Mouse (Mus musculus) CD4-positive naive resting alpha-beta T cell, adult 76 days (primary cell): ENCODE measurements around the gene Baiap3. TPM values are rescaled to one million over a fixed set of nuclear protein-coding genes. Genes with fewer than 3 reads are reported as not detected.

Source experiments
- total RNA-seq: library from RNA; stranded (reverse); gene quantifications from one replicate; pipeline ENCODE4 v1.2.4, GENCODE M21; 2023

Baiap3 gene
- 5.7 TPM for total RNA-seq

GRCm38 (mm10) chr17:25256140-25256754 is at the start of gene Baiap3:
TSS of gene Baiap3 (minus strand) at chr17:25256364.

GRCm38 (mm10) chr17:25298094-25298493 is 41.9 kb upstream of the Baiap3 start, which contains the start of gene Prss34:
TSS of gene Prss34 (plus strand) at chr17:25298394.

GRCm38 (mm10) chr17:25274571-25275346 is 18.6 kb upstream of the Baiap3 start, which contains the start of gene Ube2i:
TSS of gene Ube2i (minus strand) at chr17:25274622.

GRCm38 (mm10) chr17:25239695-25240636 is 16.2 kb downstream of the Baiap3 start, which contains the start of the genes Gnptg and Tsr3:
TSS of gene Gnptg (minus strand) at chr17:25240124.
TSS of gene Tsr3 (plus strand) at chr17:25240170.

Other genes with a start within 250 kb of the Baiap3 start
- gene Cramp1l, start 240.6 kb downstream of the Baiap3 start, total RNA-seq = 35.0 TPM
- gene Ift140, start 240.3 kb downstream of the Baiap3 start, total RNA-seq = 23.8 TPM
- gene Tmem204, start 172.8 kb downstream of the Baiap3 start, total RNA-seq = not detected
- gene Telo2, start 140.4 kb downstream of the Baiap3 start, total RNA-seq = 37.1 TPM
- not detected for gene Ptx4, start 135.6 kb downstream of the Baiap3 start, total RNA-seq
- 33.9 TPM for gene Clcn7, start 123.0 kb downstream of the Baiap3 start, total RNA-seq
- gene Ccdc154, start 93.9 kb downstream of the Baiap3 start, total RNA-seq = 0.29 TPM
- gene Gm38655, start 80.9 kb downstream of the Baiap3 start, total RNA-seq = not detected
- 10.6 TPM for gene BC003965, start 71.8 kb downstream of the Baiap3 start, total RNA-seq
- 97.5 TPM for gene Unkl, start 68.0 kb downstream of the Baiap3 start, total RNA-seq
- gene Gnptg, start 16.2 kb downstream of the Baiap3 start, total RNA-seq = 37.9 TPM
- gene Tsr3, start 16.2 kb downstream of the Baiap3 start, total RNA-seq = 17.6 TPM
- gene Ube2i, start 18.3 kb upstream of the Baiap3 start, total RNA-seq = 448 TPM
- gene Prss34, start 42.0 kb upstream of the Baiap3 start, total RNA-seq = 1.1 TPM
- gene Prss28, start 52.3 kb upstream of the Baiap3 start, total RNA-seq = not detected
- gene Prss29, start 62.3 kb upstream of the Baiap3 start, total RNA-seq = not detected
- gene Tpsab1, start 89.2 kb upstream of the Baiap3 start, total RNA-seq = not detected
- gene Tpsb2, start 109.9 kb upstream of the Baiap3 start, total RNA-seq = not detected
- not detected for gene Tpsg1, start 112.9 kb upstream of the Baiap3 start, total RNA-seq
- gene Cacna1h, start 177.4 kb upstream of the Baiap3 start, total RNA-seq = 1.1 TPM
- not detected for gene Tekt4, start 198.3 kb upstream of the Baiap3 start, total RNA-seq
- gene Sstr5, start 240.9 kb upstream of the Baiap3 start, total RNA-seq = not detected